Mouse (Mus musculus) forebrain, postnatal 0 days (tissue): Measurements from ENCODE around the gene 1500009C09Rik. TPM values are rescaled to one million over a fixed set of nuclear protein-coding genes. Genes with fewer than 3 reads are reported as not detected.

Experiments used
- ATAC-seq: fragments of 200-750 bp; cut with Nextera tagmentation; 2 replicates; pipeline ENCODE4 v1.8.0; 2017; ENCODE audit warnings: mild to moderate bottlenecking, moderate library complexity
- DNase-seq: peaks from one replicate; pipeline ENCODE4 v3.0.0-alpha.2; 2015
- H3K27ac ChIP-seq: fragments of 300-500 bp; sonication (generic); 2 replicates; pipeline ENCODE4 v1.5.1; 2014; ENCODE audit warnings: low read depth, mild to moderate bottlenecking, antibody characterized with exemption, low read length, moderate library complexity, mixed read lengths
- H3K27me3 ChIP-seq: fragments of 300-500 bp; sonication (generic); 2 replicates; pipeline ENCODE4 v1.6.1; 2014; ENCODE audit warnings: mild to moderate bottlenecking, low read length, mixed read lengths; ENCODE audit not compliant: insufficient read depth
- H3K36me3 ChIP-seq: fragments of 300-500 bp; sonication (generic); 2 replicates; pipeline ENCODE4 v1.6.1; 2014; ENCODE audit warnings: mild to moderate bottlenecking, moderate library complexity; ENCODE audit not compliant: insufficient read depth
- H3K4me1 ChIP-seq: fragments of 300-500 bp; sonication (generic); 2 replicates; pipeline ENCODE4 v1.6.1; 2014; ENCODE audit warnings: antibody characterized with exemption; ENCODE audit not compliant: insufficient read depth
- H3K4me2 ChIP-seq: fragments of 300-500 bp; sonication (generic); 2 replicates; pipeline ENCODE4 v1.6.1; 2014; ENCODE audit warnings: low read depth, mild to moderate bottlenecking, moderate library complexity
- H3K4me3 ChIP-seq: fragments of 300-500 bp; sonication (generic); 2 replicates; pipeline ENCODE4 v1.5.1; 2014; ENCODE audit warnings: low read depth, low read length, mixed read lengths
- H3K9ac ChIP-seq: fragments of 300-500 bp; sonication (generic); 2 replicates; pipeline ENCODE4 v1.6.1; 2014; ENCODE audit warnings: mild to moderate bottlenecking
- H3K9me3 ChIP-seq: fragments of 300-500 bp; sonication (generic); 2 replicates; pipeline ENCODE4 v1.6.1; 2016; ENCODE audit warnings: low read length
- CTCF ChIP-seq: sonication (generic); IDR thresholded peaks from 2 replicates; pipeline ENCODE4 v1.5.1; 2016; ENCODE audit warnings: antibody characterized with exemption, control low read depth, low read depth
- WGBS: fragments of 180-500 bp; shearing (Covaris S2); extraction: QIAGEN DNeasy Blood & Tissue Kit; methylation state at CpG from one replicate; pipeline ENCODE4 v1.1.7; 2014; 5-methylcytosine and 5-hydroxymethylcytosine counted together
- polyA plus RNA-seq: library from polyadenylated mRNA; unstranded; fragments of >200 nt; fragmentation: Nextera tagmentation; extraction: Ambion mirVana; gene quantifications from 2 replicates; pipeline ENCODE4 v1.2.1, GENCODE M21; 2015
- total RNA-seq: library from RNA; depleted of rRNA; stranded (reverse); fragments of >200 nt; gene quantifications from 2 replicates; pipeline ENCODE4 v1.2.3, GENCODE M21; 2014; rRNA removed

The 1500009C09Rik gene
- total and polyA plus RNA-seq, 2 experiments from 2014 or later = 15.6 to 119 TPM

- 93% methylated on average over 7 of the region's 7 CpGs for WGBS
- no peak overlapping the region for H3K4me3 ChIP-seq
- H3K9me3 ChIP-seq = no peaks in the 10 kb centered on the region
- H3K4me1 ChIP-seq = no peaks in the 10 kb centered on the region
- ATAC-seq = no peak
- H3K27me3 ChIP-seq = no peaks in the 10 kb centered on the region
- peaks cover 70% of the 10 kb centered on the region for H3K36me3 ChIP-seq
- no peak overlapping the region for H3K9ac ChIP-seq
- no peak for TF ChIP-seq CTCF
- no peak for DNase-seq
- H3K27ac ChIP-seq = no peak overlapping the region
- H3K4me2 ChIP-seq = no peak overlapping the region
These were observed 38.1 kb downstream of the 1500009C09Rik start for GRCm38 (mm10) chr15:82290252-82290651.

- Histone ChIP-seq H3K9ac (0 out of 2 replicates have a peak overlapping the region, but pooled peaks have one; percentile 6), H3K9me3 (no peaks in the 10 kb centered on the region), H3K4me2 (peak overlapping the region; percentile 17; the same call in 1 of the 2 replicates), H3K4me3 (no peak overlapping the region), H3K36me3 (peaks cover 44% of the 10 kb centered on the region), H3K27me3 (no peaks in the 10 kb centered on the region), H3K4me1 (no peaks in the 10 kb centered on the region), H3K27ac (peak overlapping the region; percentile 36)
- TF ChIP-seq CTCF = no peak
- WGBS = 28% methylated on average over 5 of the region's 5 CpGs
- peak; percentile 6 for ATAC-seq
- DNase-seq = no peak
These were observed 40.7 kb downstream of the 1500009C09Rik start for GRCm38 (mm10) chr15:82292851-82293250.

GRCm38 (mm10) chr15:82293271-82293711 lies 41.1 kb downstream of the 1500009C09Rik start:
- no peaks in the 10 kb centered on the region for H3K27me3 ChIP-seq
- peak; percentile 54 for DNase-seq
- H3K4me3 ChIP-seq = no peak overlapping the region

GRCm38 (mm10) chr15:82294059-82294458 lies 41.9 kb downstream of the 1500009C09Rik start:
- H3K36me3 ChIP-seq = peaks cover 32% of the 10 kb centered on the region
- no peaks in the 10 kb centered on the region for H3K4me1 ChIP-seq
- no peaks in the 10 kb centered on the region for H3K27me3 ChIP-seq
- 24% methylated on average over 8 of the region's 8 CpGs for WGBS
- DNase-seq (peak; percentile 76), ATAC-seq (peak; percentile 42)
- no peak overlapping the region for H3K9ac ChIP-seq
- H3K4me2 ChIP-seq = no peak overlapping the region
- TF ChIP-seq CTCF = peak; percentile 76
- no peak overlapping the region for H3K4me3 ChIP-seq
- H3K9me3 ChIP-seq = no peaks in the 10 kb centered on the region
- H3K27ac ChIP-seq = peak overlapping the region; percentile 36; the same call in 1 of the 2 replicates

More at GRCm38 (mm10) chr15:82293271-82293711, 41.1 kb downstream of the 1500009C09Rik start:
- ATAC-seq = peak; percentile 77
- Histone ChIP-seq H3K36me3 (peaks cover 40% of the 10 kb centered on the region), H3K4me1 (no peaks in the 10 kb centered on the region), H3K27ac (peak overlapping the region; percentile 36), H3K9me3 (no peaks in the 10 kb centered on the region), H3K9ac (0 out of 2 replicates have a peak overlapping the region, but pooled peaks have one; percentile 6), H3K4me2 (peak overlapping the region; percentile 17; the same call in 1 of the 2 replicates)
- peak; percentile 29; the same call in 1 of the 2 replicates for TF ChIP-seq CTCF
- WGBS = 5% methylated on average over 7 of the region's 7 CpGs

GRCm38 (mm10) chr15:82298764-82299561 lies 46.8 kb downstream of the 1500009C09Rik start, which contains the start of gene Wbp2nl:
Wbp2nl (plus strand) TSS chr15:82298954.
- no peak for TF ChIP-seq CTCF
- DNase-seq = no peak
- Histone ChIP-seq H3K9ac (no peak within 1 kb of the TSS), H3K4me2 (no peak within 1 kb of the TSS), H3K36me3 (no peaks in the 10 kb centered on the region), H3K4me1 (no peaks in the 10 kb centered on the region), H3K4me3 (no peak within 1 kb of the TSS), H3K27ac (no peak within 1 kb of the TSS), H3K27me3 (no peaks in the 10 kb centered on the region), H3K9me3 (no peaks in the 10 kb centered on the region)
- ATAC-seq = peak; percentile 6; the same call in 1 of the 2 replicates
- 61% methylated on average over 38 of the region's 39 CpGs for WGBS

- 84% methylated on average over 3 of the region's 3 CpGs for whole genome bisulfite sequencing
- TF ChIP-seq CTCF = no peak
- Histone ChIP-seq H3K9me3 (no peaks in the 10 kb centered on the region), H3K4me2 (no peak overlapping the region), H3K36me3 (no peaks in the 10 kb centered on the region), H3K27ac (no peak overlapping the region), H3K4me3 (no peak overlapping the region), H3K27me3 (no peaks in the 10 kb centered on the region), H3K4me1 (no peaks in the 10 kb centered on the region), H3K9ac (no peak overlapping the region)
- DNase-seq (no peak), ATAC-seq (no peak)
These were observed 54.9 kb downstream of the 1500009C09Rik start for GRCm38 (mm10) chr15:82307107-82307506.

- no peak overlapping the region for H3K4me2 ChIP-seq
- ATAC-seq (no peak), DNase-seq (no peak)
- 86% methylated on average over 3 of the region's 3 CpGs for WGBS
- no peak overlapping the region for H3K27ac ChIP-seq
- no peaks in the 10 kb centered on the region for H3K27me3 ChIP-seq
- H3K9me3 ChIP-seq = no peaks in the 10 kb centered on the region
- no peaks in the 10 kb centered on the region for H3K4me1 ChIP-seq
- H3K36me3 ChIP-seq = no peaks in the 10 kb centered on the region
- no peak for TF ChIP-seq CTCF
- H3K9ac ChIP-seq = no peak overlapping the region
- no peak overlapping the region for H3K4me3 ChIP-seq
These were observed 56.2 kb downstream of the 1500009C09Rik start for GRCm38 (mm10) chr15:82308416-82308815.

Other genes starting within 250 kb of the 1500009C09Rik start
- gene Desi1, start 218.5 kb upstream of the 1500009C09Rik start, total RNA-seq = 17.5 and 21.2 TPM in 2 replicates
- 31.8 and 40.1 TPM in 2 replicates for gene Desi1, start 218.5 kb upstream of the 1500009C09Rik start, polyA plus RNA-seq
- gene Snu13, start 204.8 kb upstream of the 1500009C09Rik start, total RNA-seq = 155 and 174 TPM in 2 replicates
- 283 and 337 TPM in 2 replicates for gene Snu13, start 204.8 kb upstream of the 1500009C09Rik start, polyA plus RNA-seq
- not detected in 2 replicates for gene 4930407I10Rik, start 193.2 kb upstream of the 1500009C09Rik start, total RNA-seq
- not detected in 2 replicates for gene 4930407I10Rik, start 193.2 kb upstream of the 1500009C09Rik start, polyA plus RNA-seq
- 0.10 TPM in 1 of 2 replicates, not detected in the other for gene Mei1, start 182.4 kb upstream of the 1500009C09Rik start, total RNA-seq
- gene Mei1, start 182.4 kb upstream of the 1500009C09Rik start, polyA plus RNA-seq = 0.10 and 0.11 TPM in 2 replicates
- gene Ccdc134, start 124.5 kb upstream of the 1500009C09Rik start, total RNA-seq = 13.0 and 14.7 TPM in 2 replicates
- gene Ccdc134, start 124.5 kb upstream of the 1500009C09Rik start, polyA plus RNA-seq = 6.7 and 6.8 TPM in 2 replicates
- gene Srebf2, start 105.2 kb upstream of the 1500009C09Rik start, total RNA-seq = 121 and 171 TPM in 2 replicates
- gene Srebf2, start 105.2 kb upstream of the 1500009C09Rik start, polyA plus RNA-seq = 147 and 193 TPM in 2 replicates
- gene Shisa8, start 39.6 kb upstream of the 1500009C09Rik start, total RNA-seq = 4.7 and 6.3 TPM in 2 replicates
- 1.8 and 2.7 TPM in 2 replicates for gene Shisa8, start 39.6 kb upstream of the 1500009C09Rik start, polyA plus RNA-seq
- gene Tnfrsf13c, start 28.0 kb upstream of the 1500009C09Rik start, total RNA-seq = 0.24 and 0.62 TPM in 2 replicates
- gene Tnfrsf13c, start 28.0 kb upstream of the 1500009C09Rik start, polyA plus RNA-seq = 0.44 and 0.47 TPM in 2 replicates
- 8.9 and 10.0 TPM in 2 replicates for gene Cenpm, start 7.6 kb upstream of the 1500009C09Rik start, total RNA-seq
- 16.5 and 18.7 TPM in 2 replicates for gene Cenpm, start 7.6 kb upstream of the 1500009C09Rik start, polyA plus RNA-seq
- 550 and 602 TPM in 2 replicates for gene Sept3, start 22.5 kb downstream of the 1500009C09Rik start, total RNA-seq
- gene Sept3, start 22.5 kb downstream of the 1500009C09Rik start, polyA plus RNA-seq = 400 and 449 TPM in 2 replicates
- 0.38 and 1.00 TPM in 2 replicates for gene Wbp2nl, start 46.6 kb downstream of the 1500009C09Rik start, total RNA-seq
- 0.42 and 0.59 TPM in 2 replicates for gene Wbp2nl, start 46.6 kb downstream of the 1500009C09Rik start, polyA plus RNA-seq
- gene Naga, start 86.5 kb downstream of the 1500009C09Rik start, total RNA-seq = 27.0 and 47.5 TPM in 2 replicates
- gene Naga, start 86.5 kb downstream of the 1500009C09Rik start, polyA plus RNA-seq = 26.7 and 33.7 TPM in 2 replicates
- 1.4 and 3.5 TPM in 2 replicates for gene Pheta2, start 86.5 kb downstream of the 1500009C09Rik start, total RNA-seq
- 0.83 and 1.1 TPM in 2 replicates for gene Pheta2, start 86.5 kb downstream of the 1500009C09Rik start, polyA plus RNA-seq
- 167 and 208 TPM in 2 replicates for gene Smdt1, start 86.6 kb downstream of the 1500009C09Rik start, total RNA-seq
- gene Smdt1, start 86.6 kb downstream of the 1500009C09Rik start, polyA plus RNA-seq = 337 and 359 TPM in 2 replicates
- 271 and 465 TPM in 2 replicates for gene Ndufa6, start 101.9 kb downstream of the 1500009C09Rik start, total RNA-seq
- 416 and 528 TPM in 2 replicates for gene Ndufa6, start 101.9 kb downstream of the 1500009C09Rik start, polyA plus RNA-seq
- gene Cyp2d22, start 127.9 kb downstream of the 1500009C09Rik start, total RNA-seq = 2.1 and 3.1 TPM in 2 replicates
- gene Cyp2d22, start 127.9 kb downstream of the 1500009C09Rik start, polyA plus RNA-seq = 1.8 and 1.9 TPM in 2 replicates
- gene Cyp2d11, start 141.6 kb downstream of the 1500009C09Rik start, total RNA-seq = not detected in 2 replicates
- not detected in 2 replicates for gene Cyp2d11, start 141.6 kb downstream of the 1500009C09Rik start, polyA plus RNA-seq
- gene Cyp2d10, start 154.8 kb downstream of the 1500009C09Rik start, total RNA-seq = not detected in 2 replicates
- not detected in 2 replicates for gene Cyp2d10, start 154.8 kb downstream of the 1500009C09Rik start, polyA plus RNA-seq
- gene Cyp2d9, start 181.0 kb downstream of the 1500009C09Rik start, total RNA-seq = not detected in 2 replicates
- 0.15 TPM in 1 of 2 replicates, not detected in the other for gene Cyp2d9, start 181.0 kb downstream of the 1500009C09Rik start, polyA plus RNA-seq